In genomic region chr11:96596301-96596700, GRCm38 (mm10) we compare ENCODE assay signal across 12 mouse cellular contexts.
DNase-seq lines count a peak whose midpoint lies in the region; ATAC-seq and TF ChIP-seq lines count a peak whose summit lies in the region.
"Had no signal": no experiment of that assay in that cellular context is flagged by ENCODE, and none has a peak within 500 bp of the region (broad histone marks: within the 10 kb centered on the region; RNA-seq: fewer than 3 reads in every experiment).

No protein-coding gene starts in this region.

- DNase-seq in heart, embryonic 10.5 days (ENCODE audit: low spot score), result no peak
- DNase-seq in heart, postnatal 14 days, result no peak
- no peak for DNase-seq in neural tube, embryonic 11.5 days (ENCODE audit: low spot score)
- DNase-seq in neural tube, embryonic 10.5 days (ENCODE audit: extremely low spot score, low spot score), result no peak
- DNase-seq in liver, postnatal 0 days, result no peak
- DNase-seq in stomach, postnatal 0 days (ENCODE audit: low spot score), result no peak
- no peak for DNase-seq in adipocyte (ENCODE audit: low spot score)
- no peak for DNase-seq in left cerebral cortex, postnatal 14 days (ENCODE audit: low spot score in 2 of 2)
- DNase-seq: adrenal gland, postnatal 10 days; cerebellum, postnatal 36 days; layer of hippocampus, postnatal 36 days had no signal

- intact Hi-C loops in heart, postnatal 14 days (cut with DNase I), result no loop called here
- intact Hi-C loops in left cerebral cortex, postnatal 14 days (cut with DNase I), result no loop called here

- no peak for TF ChIP-seq EP300 in liver, postnatal 0 days (IDR thresholded peaks at IDR 0.05; ENCODE audit: low read depth)
- TF ChIP-seq EP300 in stomach, postnatal 0 days (optimal IDR thresholded peaks at IDR 0.05), result no peak

- WGBS in heart, embryonic 10.5 days, result 26% methylated on average over 6 of the region's 6 CpGs
- WGBS in neural tube, embryonic 11.5 days, result 24% methylated on average over 6 of the region's 6 CpGs
- WGBS in liver, postnatal 0 days (ENCODE audit: insufficient replicate concordance), result 31% methylated on average over 6 of the region's 6 CpGs
- WGBS in stomach, postnatal 0 days, result 30% methylated on average over 6 of the region's 6 CpGs

- H3K27ac ChIP-seq in heart, embryonic 10.5 days, result no peak overlapping the region
- H3K27ac ChIP-seq in neural tube, embryonic 11.5 days (ENCODE audit: low read depth, low read length), result peak overlapping the region; percentile 87
- H3K27ac ChIP-seq in liver, postnatal 0 days (ENCODE audit: low read depth), result no peak overlapping the region
- H3K27ac ChIP-seq in stomach, postnatal 0 days (replicated peaks), result no peak overlapping the region

- H3K4me2 ChIP-seq in neural tube, embryonic 11.5 days (ENCODE audit: low read depth), result peak overlapping the region; percentile 29
- peak overlapping the region; percentile 59 for H3K4me2 ChIP-seq in liver, postnatal 0 days (ENCODE audit: low read depth, low read length)
- peak overlapping the region; percentile 14 for H3K4me2 ChIP-seq in stomach, postnatal 0 days (replicated peaks; ENCODE audit: low read depth)

- TF ChIP-seq CTCF in liver, postnatal 0 days (IDR thresholded peaks at IDR 0.05; ENCODE audit: low read depth), result no peak
- TF ChIP-seq CTCF in stomach, postnatal 0 days (IDR thresholded peaks at IDR 0.05; ENCODE audit: low read depth), result no peak

- peaks cover 10% of the 10 kb centered on the region for H3K4me1 ChIP-seq in heart, embryonic 10.5 days
- peaks cover 19% of the 10 kb centered on the region; the same call in 1 of the 2 replicates for H3K4me1 ChIP-seq in neural tube, embryonic 11.5 days (ENCODE audit: control insufficient read depth, insufficient read depth, low read length)
- H3K4me1 ChIP-seq in liver, postnatal 0 days (ENCODE audit: insufficient read depth), result no peaks in the 10 kb centered on the region
- no peaks in the 10 kb centered on the region for H3K4me1 ChIP-seq in stomach, postnatal 0 days (replicated peaks; ENCODE audit: control insufficient read depth, insufficient read depth)

- no peaks in the 10 kb centered on the region for H3K9me3 ChIP-seq in heart, embryonic 10.5 days
- H3K9me3 ChIP-seq in neural tube, embryonic 11.5 days (ENCODE audit: control insufficient read depth, low read length), result no peaks in the 10 kb centered on the region
- no peaks in the 10 kb centered on the region for H3K9me3 ChIP-seq in liver, postnatal 0 days (ENCODE audit: low read length)
- no peaks in the 10 kb centered on the region for H3K9me3 ChIP-seq in stomach, postnatal 0 days (ENCODE audit: control insufficient read depth, low read length)

- H3K4me3 ChIP-seq in heart, embryonic 10.5 days, result 0 out of 2 replicates have a peak overlapping the region, but pooled peaks have one; percentile 24
- H3K4me3 ChIP-seq in neural tube, embryonic 11.5 days (ENCODE audit: low read depth, low read length), result no peak overlapping the region
- no peak overlapping the region for H3K4me3 ChIP-seq in liver, postnatal 0 days (ENCODE audit: low read depth, low read length)
- no peak overlapping the region for H3K4me3 ChIP-seq in stomach, postnatal 0 days (ENCODE audit: low read depth, low read length)

- ATAC-seq in neural tube, embryonic 11.5 days (ENCODE audit: insufficient read depth, low FRiP score, low TSS enrichment), result peak; percentile 48
- ATAC-seq in liver, postnatal 0 days, result no peak
- ATAC-seq in stomach, postnatal 0 days (ENCODE audit: low FRiP score, low TSS enrichment), result no peak
- ATAC-seq: lung, postnatal 0 days had no signal

- no peaks in the 10 kb centered on the region for H3K36me3 ChIP-seq in heart, embryonic 10.5 days
- H3K36me3 ChIP-seq in neural tube, embryonic 11.5 days (ENCODE audit: control insufficient read depth, insufficient read depth, low read length), result no peaks in the 10 kb centered on the region
- no peaks in the 10 kb centered on the region for H3K36me3 ChIP-seq in liver, postnatal 0 days (replicated peaks; ENCODE audit: insufficient read depth, low read length)
- H3K36me3 ChIP-seq in stomach, postnatal 0 days (ENCODE audit: control insufficient read depth, insufficient read depth, low read length), result no peaks in the 10 kb centered on the region

- H3K27me3 ChIP-seq in heart, embryonic 10.5 days (ENCODE audit: insufficient read depth, poor library complexity, severe bottlenecking), result peaks cover 7% of the 10 kb centered on the region
- no peaks in the 10 kb centered on the region for H3K27me3 ChIP-seq in neural tube, embryonic 11.5 days (ENCODE audit: control insufficient read depth, insufficient read depth, low read length)
- H3K27me3 ChIP-seq in liver, postnatal 0 days (ENCODE audit: insufficient read depth, low read length), result no peaks in the 10 kb centered on the region
- no peaks in the 10 kb centered on the region for H3K27me3 ChIP-seq in stomach, postnatal 0 days (ENCODE audit: control insufficient read depth, insufficient read depth, low read length)

- H3K9ac ChIP-seq in neural tube, embryonic 11.5 days (ENCODE audit: low read length), result peak overlapping the region; percentile 2; the same call in 1 of the 2 replicates
- H3K9ac ChIP-seq in liver, postnatal 0 days (replicated peaks), result no peak overlapping the region
- H3K9ac ChIP-seq in stomach, postnatal 0 days (ENCODE audit: low read length), result no peak overlapping the region
